Mouse (Mus musculus) gastrocnemius, postnatal 14 days (tissue): ENCODE data around the gene Ptprj. TPM values are rescaled to one million over a fixed set of nuclear protein-coding genes. Genes with fewer than 3 reads are reported as not detected.

Source experiments
- DNase-seq: peaks from one replicate; pipeline ENCODE4 v3.0.0; 2021; ENCODE audit warnings: mixed read lengths
- intact Hi-C: fragments of 180-260 bp; cut with DNase I; formaldehyde crosslinking; loops from one replicate; pipeline ENCODE4 v1.15.1; 2025; ENCODE audit warnings: low total_unique reads
- long read RNA-seq, 2 experiments: library from polyadenylated mRNA; stranded (forward); transcript quantifications; one replicate each; pipeline ENCODE4 v2.0.0; 2021
- total RNA-seq, 2 experiments: library from RNA; stranded (reverse); gene quantifications; 2 replicates each; pipeline ENCODE4 v1.2.3; 2021

The Ptprj gene
- total RNA-seq, result 1 to 10 TPM; 6.5 to 6.6 TPM
- long read RNA-seq, experiment 1, partial matches to known transcripts, result 0 of 1 reads
- long read RNA-seq, experiment 1, other reads (novel, unspliced or antisense), result 1 of 1 reads
- long read RNA-seq, experiment 2, partial matches to known transcripts, result 0 of 1 reads
- long read RNA-seq, experiment 2, other reads (novel, unspliced or antisense), result 1 of 1 reads

DNA sequence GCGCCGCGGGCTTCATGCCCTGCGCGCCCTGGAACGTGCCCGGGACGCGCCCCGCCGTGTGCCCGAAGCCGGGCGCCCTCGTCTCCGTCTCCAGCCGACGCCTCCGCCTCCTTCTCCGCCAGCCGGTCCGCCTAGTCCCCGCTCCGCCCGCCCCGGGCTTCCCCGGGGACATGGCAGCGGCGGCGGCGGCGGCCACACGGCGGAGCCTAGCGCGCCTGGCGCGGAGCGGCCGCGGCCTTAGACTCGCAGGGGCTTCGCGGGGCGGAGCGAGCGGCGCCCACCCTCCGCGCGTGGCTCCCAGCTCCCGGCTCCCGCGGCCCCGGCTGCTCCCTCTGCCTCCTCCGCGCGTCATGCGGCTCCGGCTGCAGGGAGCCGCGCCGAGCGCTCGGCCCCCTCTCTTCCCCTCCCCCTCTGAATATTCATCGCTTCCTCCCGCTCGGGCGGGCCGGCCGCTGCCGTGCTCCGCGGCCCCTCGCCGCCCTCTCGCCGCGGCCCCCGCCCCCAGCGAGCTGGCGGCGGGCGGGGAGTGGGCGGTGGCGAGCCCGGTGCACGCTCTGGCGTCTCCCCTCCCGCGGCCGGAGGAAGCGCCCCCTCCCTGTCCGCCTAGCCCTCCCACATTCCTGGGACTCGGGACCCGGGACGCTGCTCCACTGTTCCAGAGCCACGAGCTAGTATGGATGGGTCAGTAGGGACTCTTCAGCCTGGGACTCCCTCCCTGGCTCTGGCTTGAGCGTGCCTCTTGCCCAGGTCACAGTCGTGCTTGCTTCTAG is at the start of gene Ptprj:
TSS of gene Ptprj (minus strand) at position 412 of the 770 bp plus-strand sequence.
- intact Hi-C loops, result no loop called here
- DNase-seq, result peak; percentile 72

DNA sequence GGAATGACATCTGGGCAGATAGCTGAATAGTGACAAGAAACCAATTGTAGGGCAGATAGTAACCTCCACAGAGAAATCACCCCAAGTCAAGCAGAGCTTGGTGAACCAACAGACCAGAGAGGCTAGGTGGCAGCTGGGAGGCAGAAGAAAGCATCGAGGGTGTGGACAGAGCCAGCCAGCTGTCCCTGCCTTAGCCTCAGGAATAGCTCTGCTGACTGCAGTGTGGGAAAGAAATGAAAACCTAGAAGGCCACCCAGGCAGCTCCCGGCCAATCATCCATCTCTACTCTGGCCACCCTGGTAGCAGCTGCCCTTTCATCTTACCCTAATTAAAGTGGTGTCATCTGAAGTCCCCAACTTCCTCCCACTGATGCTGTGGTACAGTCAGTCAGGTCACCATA is 49.1 kb upstream of the Ptprj start:
- DNase-seq, result no peak
- intact Hi-C loops, result no loop called here

- DNase-seq, result no peak
These were observed 47.8 kb upstream of the Ptprj start for GRCm38 (mm10) chr2:90628261-90628660.

DNA sequence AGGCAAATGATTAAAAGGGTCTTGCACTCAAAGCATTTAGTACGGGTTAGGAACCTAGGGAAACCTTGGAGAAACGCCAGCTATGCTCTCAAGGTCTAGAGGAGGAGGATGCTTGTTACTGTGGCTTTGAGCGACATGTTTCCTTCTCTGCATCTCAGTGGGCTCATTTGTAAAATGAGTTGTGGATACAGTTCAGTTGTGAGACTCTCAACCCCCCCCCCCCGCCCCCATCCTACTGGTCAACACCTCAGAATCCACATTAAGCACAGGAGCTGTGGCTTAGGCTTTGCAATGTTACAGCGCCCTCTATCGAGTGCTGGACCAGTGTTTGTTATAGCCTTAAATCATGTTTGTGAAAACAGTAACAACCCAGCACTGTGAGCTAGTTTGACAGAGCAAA is 44.5 kb upstream of the Ptprj start:
- peak; percentile 58 for DNase-seq
- intact Hi-C loops, result loop anchor here (2.0 kb wide), 1 partner anchor 150 kb away; no protein-coding TSS in a partner anchor

More at GRCm38 (mm10) chr2:90628261-90628660, 47.8 kb upstream of the Ptprj start:
- intact Hi-C loops, result no loop called here

DNA sequence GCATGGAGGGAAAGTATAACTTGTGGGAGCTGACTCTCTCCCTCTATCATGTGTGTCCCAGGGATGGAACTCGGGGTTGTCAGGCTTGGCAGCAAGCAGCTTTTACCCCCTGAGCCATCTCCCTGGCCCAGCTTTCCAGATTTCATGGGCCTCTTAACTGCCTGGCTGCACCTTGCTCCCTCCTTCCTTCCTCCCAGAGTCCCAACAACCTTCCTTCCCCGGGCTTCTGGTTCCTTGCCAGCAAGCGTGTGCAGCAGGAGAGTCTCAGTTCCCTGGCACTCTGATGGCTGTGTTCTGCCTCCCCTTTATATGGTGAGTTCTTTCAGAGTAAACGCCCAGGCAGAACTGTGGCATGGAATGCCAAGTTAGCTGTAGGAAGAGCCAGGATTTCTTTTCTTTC is 43.9 kb upstream of the Ptprj start:
- intact Hi-C loops, result loop anchor here (2.0 kb wide), 1 partner anchor 150 kb away; no protein-coding TSS in a partner anchor
- DNase-seq, result peak; percentile 20

DNA sequence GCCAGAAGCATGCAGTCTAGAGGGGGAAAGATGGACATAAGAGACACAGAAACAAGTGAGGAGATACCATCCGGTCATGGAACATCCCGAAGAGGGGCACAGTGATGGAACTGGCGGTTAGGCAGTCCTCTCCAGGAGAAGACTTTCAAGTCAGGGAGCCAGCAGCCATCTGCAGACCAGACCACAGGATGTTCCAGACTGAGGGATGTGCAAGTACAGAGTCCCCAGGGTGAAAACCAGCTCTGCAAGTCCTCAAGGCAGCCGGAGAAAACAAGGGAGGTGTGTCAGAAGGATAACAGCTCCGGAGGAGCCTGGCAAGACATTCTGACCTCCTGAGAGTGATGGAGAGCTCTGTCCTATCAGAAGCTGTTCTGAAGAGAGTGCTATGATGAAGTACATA is 40.4 kb upstream of the Ptprj start:
- intact Hi-C loops, result no loop called here
- DNase-seq, result no peak

GRCm38 (mm10) chr2:90619648-90620047 is 39.2 kb upstream of the Ptprj start:
- DNase-seq, result no peak
- intact Hi-C loops, result no loop called here

DNA sequence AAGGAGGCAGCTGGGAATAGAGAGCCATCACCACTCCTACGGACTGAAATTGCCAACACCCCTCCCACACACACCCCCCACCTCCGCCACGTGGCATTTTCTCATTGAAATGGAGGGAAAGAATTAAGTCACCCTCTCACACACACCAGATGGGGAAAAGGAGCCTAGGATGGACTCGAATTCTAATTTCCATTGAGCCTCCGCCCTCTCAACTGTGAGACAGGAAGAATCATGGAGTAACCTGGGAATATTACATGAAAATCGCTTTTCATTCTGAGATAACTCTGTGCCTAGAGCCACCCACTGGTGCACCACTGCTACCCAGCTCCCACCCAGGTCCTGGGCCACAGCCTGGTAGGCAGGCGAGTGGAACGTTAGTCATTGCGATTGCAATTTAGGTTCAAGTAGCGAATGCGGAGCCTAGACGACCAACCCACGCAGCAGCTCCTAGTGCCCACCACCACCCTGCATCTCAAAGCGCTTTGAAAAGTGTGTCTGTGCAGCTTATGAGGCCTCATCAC is 34.3 kb upstream of the Ptprj start:
- intact Hi-C loops, result no loop called here

DNA sequence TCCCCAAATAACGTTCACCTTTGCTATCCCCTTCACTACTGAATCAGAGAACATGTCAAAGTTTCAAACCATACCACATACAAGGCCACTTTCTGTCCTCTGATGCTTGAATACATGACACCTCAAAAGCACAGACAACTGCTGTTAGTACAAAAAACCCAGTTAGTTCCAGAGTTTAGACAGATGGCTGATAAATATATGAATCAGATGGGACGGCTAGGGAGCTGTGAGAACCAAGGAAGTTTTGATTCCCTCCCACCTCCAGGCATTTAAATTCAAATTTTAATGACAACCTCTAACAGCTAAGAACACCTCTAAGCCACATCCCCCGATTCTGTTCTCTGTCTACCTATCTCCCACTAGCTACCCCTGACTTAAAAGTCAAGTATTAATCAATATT is 33.1 kb upstream of the Ptprj start:
- intact Hi-C loops, result no loop called here
- DNase-seq, result no peak

More for the DNA sequence above, 34.3 kb upstream of the Ptprj start:
- no peak for DNase-seq

- DNase-seq, result no peak
- intact Hi-C loops, result no loop called here
These were observed 32.6 kb upstream of the Ptprj start for GRCm38 (mm10) chr2:90613006-90613405.

- intact Hi-C loops, result no loop called here
- DNase-seq, result peak; percentile 87
These were observed 31.6 kb upstream of the Ptprj start for GRCm38 (mm10) chr2:90611959-90612571.

GRCm38 (mm10) chr2:90601056-90601455 is 20.6 kb upstream of the Ptprj start:
- DNase-seq, result no peak
- intact Hi-C loops, result no loop called here

GRCm38 (mm10) chr2:90588141-90588540 is 7.7 kb upstream of the Ptprj start:
- intact Hi-C loops, result no loop called here
- no peak for DNase-seq

DNA sequence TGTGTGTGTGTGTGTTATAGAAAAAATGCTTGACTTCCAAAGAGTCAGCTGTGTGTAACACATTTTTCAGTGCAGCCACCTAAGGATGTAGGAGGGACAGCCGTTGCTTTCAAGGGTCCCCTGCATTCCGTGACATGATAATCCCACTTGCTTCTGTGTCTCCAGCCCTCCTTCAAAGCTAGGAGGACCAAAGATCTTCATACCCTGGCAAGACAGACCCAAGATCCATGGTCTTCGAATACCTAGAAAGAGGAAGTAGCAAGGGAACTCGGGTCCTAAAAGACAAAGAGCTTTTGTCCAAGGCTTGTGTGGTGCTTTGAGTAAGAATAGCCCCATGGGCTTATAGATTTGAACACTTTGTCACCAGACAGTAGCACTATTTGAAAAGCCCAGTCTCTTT is 4.1 kb upstream of the Ptprj start:
- no peak for DNase-seq
- intact Hi-C loops, result no loop called here

DNA sequence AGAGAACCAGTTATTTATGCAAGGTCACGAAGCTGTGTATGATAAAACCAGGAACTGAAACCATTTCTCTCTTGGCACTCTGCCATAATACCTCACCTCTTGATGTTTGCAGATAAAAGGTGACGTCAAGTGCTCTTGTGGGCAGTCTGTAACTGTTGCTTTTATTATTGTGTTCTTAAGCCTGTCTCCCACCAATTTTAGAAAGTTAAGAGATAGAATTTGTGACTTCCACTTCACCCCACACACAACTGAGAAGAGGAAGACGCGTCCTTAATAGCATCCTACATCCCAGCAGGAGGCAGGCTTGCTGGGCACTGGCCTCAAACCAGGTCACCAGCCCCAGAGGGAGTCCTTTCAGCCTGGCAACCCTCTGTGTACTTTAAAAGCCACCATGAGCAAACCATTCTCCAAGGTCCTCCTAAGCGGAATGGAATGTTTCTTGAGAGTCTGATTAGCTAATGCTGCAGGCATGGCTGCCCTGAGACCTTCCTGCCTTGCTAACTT is 3.2 kb upstream of the Ptprj start:
- intact Hi-C loops, result no loop called here
- DNase-seq, result no peak

DNA sequence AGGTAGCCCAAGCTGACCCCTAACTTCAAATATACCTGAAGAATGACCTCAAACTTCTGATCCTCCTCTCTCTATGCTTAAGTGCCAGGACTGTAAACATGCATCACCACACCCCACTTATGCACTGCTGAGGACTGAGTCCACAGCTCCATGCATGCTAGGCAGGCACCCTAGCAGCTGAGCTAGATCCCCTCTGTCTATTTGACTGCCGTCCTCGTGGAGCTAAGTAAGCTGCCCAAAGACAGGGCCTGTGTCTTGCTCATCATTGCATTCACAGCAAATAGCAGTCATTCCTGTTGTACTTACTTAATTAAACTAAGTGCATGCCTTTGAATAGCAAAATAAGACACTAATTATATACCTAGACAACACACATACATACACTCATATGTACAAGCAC is 2.4 kb upstream of the Ptprj start:
- DNase-seq, result no peak
- intact Hi-C loops, result no loop called here

DNA sequence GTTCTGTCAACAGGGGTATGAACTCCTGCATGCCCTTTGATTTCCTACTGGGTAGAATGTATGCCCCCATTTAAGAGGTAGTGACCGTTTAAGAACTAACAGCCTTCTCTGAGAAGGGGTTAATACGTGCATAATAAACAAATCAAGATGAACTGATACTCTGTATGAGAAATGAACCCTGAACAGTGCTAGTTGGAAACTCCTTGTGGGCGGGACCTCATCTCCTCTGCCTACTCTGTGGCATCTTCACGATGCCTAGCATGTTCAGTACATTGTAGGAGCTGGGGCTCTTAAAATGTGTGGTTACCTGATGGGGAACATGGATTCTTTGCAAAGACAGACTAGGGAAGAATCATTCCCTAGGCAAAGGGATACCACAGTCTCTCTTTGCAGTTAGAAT is 1.9 kb upstream of the Ptprj start:
- DNase-seq, result no peak
- intact Hi-C loops, result no loop called here

- intact Hi-C loops, result no loop called here
- no peak for DNase-seq
These were observed 1.3 kb upstream of the Ptprj start for GRCm38 (mm10) chr2:90581796-90582125.

DNA sequence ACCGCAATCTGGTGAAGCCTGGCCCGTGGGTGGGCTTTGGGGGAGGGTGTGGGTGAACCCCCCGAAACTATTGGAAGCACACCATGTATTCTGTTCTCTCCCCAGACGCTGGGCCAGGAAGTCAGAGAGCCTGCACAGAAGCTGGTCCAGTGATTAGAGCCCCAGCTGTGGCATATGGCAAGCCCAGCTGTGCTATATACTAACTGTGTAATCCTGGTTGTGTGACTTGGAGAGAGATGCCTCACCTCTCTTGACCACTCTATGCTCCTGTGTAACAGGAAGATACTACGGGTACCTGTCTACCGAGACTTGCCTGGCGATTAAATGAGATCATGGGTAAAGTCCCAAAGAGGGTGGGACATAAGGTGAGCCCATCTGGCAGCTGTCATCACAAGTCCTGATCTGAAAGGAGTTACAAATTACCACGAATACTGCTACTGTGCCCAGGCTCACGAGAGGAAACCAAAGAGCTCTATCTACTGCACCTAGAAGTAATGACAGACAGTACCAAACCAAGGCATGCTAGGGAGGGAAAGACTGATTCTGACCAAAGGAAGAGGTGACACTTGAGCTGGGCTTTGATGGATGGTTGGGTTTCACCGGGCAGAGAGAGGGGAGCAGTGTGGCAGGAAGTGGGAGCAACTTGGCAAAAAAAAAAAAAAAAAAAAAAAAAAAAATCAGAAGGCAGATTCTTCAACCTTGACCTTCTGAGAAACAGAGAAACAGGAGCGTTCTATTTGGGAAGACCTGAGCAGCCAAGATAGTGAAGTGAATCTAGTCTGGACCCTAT is 754 bp upstream of the Ptprj start:
- no peak for DNase-seq
- intact Hi-C loops, result no loop called here
